Mouse (Mus musculus): Measurements from ENCODE around the gene Slc16a13. TPM values are rescaled to one million over a fixed set of nuclear protein-coding genes. Genes with fewer than 3 reads are reported as not detected.

Gene Slc16a13
- polyA plus RNA-seq, 1 experiment from 2014 or later = 9.4 TPM

GRCm38 (mm10) chr11:70191188-70191587 lies 29.7 kb downstream of the Slc16a13 start:
- no peak overlapping the region for H3K27ac ChIP-seq (ENCODE audit: low read length)
- no peak overlapping the region for H3K9ac ChIP-seq (ENCODE audit: low read length)
- H3K4me3 ChIP-seq (replicated peaks; ENCODE audit: low read length) = no peak overlapping the region
- ATAC-seq (ENCODE audit: insufficient read depth, low FRiP score) = no peak
- H3K4me2 ChIP-seq (ENCODE audit: low read depth, low read length) = no peak overlapping the region
- WGBS = 75% methylated on average over 6 of the region's 6 CpGs
- H3K27me3 ChIP-seq (ENCODE audit: control insufficient read depth, insufficient read depth, low read length) = no peaks in the 10 kb centered on the region
- peaks cover 6% of the 10 kb centered on the region for H3K4me1 ChIP-seq (ENCODE audit: control insufficient read depth, insufficient read depth, low read length)
- H3K36me3 ChIP-seq (ENCODE audit: control insufficient read depth, insufficient read depth, low read length) = no peaks in the 10 kb centered on the region
- no peaks in the 10 kb centered on the region for H3K9me3 ChIP-seq (replicated peaks; ENCODE audit: control insufficient read depth, low read length)

DNA sequence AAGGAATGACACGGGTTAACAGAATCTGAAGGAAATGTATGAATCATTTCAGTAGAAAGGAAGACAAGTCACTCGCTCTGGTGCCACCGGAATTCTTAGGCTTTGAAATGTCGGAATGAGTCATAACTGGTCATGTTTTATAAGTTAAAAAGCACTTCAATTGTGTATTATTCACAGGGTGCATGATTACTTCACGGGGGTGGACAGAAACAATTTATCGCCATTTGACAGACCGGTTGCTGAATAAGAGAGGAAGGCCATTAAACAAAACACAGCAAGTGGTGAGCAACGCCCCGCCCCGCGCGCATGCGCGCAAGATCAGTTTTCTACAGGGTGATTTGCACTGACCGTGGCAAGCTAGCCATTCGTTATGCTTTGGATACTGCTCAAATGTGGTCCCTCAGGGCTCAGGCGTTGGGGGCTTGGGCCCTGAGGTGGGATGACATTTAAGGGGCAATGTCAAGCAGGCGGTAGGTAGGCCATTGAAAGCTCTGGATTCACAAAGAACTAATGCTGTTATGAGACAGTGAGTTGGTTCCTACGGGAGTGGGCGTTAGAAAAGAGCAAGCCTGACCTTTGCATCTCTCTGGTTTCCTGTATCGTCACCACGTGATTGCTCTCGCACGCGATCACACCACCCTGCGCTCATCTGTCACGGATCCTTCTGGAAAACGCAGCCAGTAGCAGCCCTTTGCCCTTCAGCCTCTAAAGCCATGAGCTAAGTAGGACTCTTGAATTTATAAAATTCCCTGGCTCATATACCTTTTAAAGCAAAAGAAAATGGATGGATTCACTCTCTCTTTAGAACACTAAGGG lies 31.3 kb downstream of the Slc16a13 start:
- no peak for ATAC-seq (ENCODE audit: insufficient read depth, low FRiP score)
- Histone ChIP-seq H3K36me3 (ENCODE audit: control insufficient read depth, insufficient read depth, low read length) (no peaks in the 10 kb centered on the region), H3K4me2 (ENCODE audit: low read depth, low read length) (no peak overlapping the region), H3K27me3 (ENCODE audit: control insufficient read depth, insufficient read depth, low read length) (no peaks in the 10 kb centered on the region), H3K9me3 (replicated peaks; ENCODE audit: control insufficient read depth, low read length) (no peaks in the 10 kb centered on the region), H3K4me1 (ENCODE audit: control insufficient read depth, insufficient read depth, low read length) (peaks cover 6% of the 10 kb centered on the region), H3K27ac (ENCODE audit: low read length) (peak overlapping the region; percentile 83), H3K4me3 (replicated peaks; ENCODE audit: low read length) (no peak overlapping the region), H3K9ac (ENCODE audit: low read length) (no peak overlapping the region)
- 76% methylated on average over 28 of the region's 28 CpGs for WGBS

GRCm38 (mm10) chr11:70185120-70185519 lies 35.7 kb downstream of the Slc16a13 start:
- Histone ChIP-seq H3K9ac (ENCODE audit: low read length) (no peak overlapping the region), H3K4me1 (ENCODE audit: control insufficient read depth, insufficient read depth, low read length) (no peaks in the 10 kb centered on the region), H3K27me3 (ENCODE audit: control insufficient read depth, insufficient read depth, low read length) (no peaks in the 10 kb centered on the region), H3K4me2 (ENCODE audit: low read depth, low read length) (no peak overlapping the region), H3K4me3 (replicated peaks; ENCODE audit: low read length) (no peak overlapping the region), H3K36me3 (ENCODE audit: control insufficient read depth, insufficient read depth, low read length) (no peaks in the 10 kb centered on the region), H3K9me3 (replicated peaks; ENCODE audit: control insufficient read depth, low read length) (no peaks in the 10 kb centered on the region), H3K27ac (ENCODE audit: low read length) (no peak overlapping the region)
- ATAC-seq (ENCODE audit: insufficient read depth, low FRiP score) = no peak
- WGBS = 54% methylated on average over 7 of the region's 7 CpGs

GRCm38 (mm10) chr11:70180496-70180895 lies 40.4 kb downstream of the Slc16a13 start:
- H3K36me3 ChIP-seq (ENCODE audit: control insufficient read depth, insufficient read depth, low read length) = no peaks in the 10 kb centered on the region
- no peaks in the 10 kb centered on the region for H3K27me3 ChIP-seq (ENCODE audit: control insufficient read depth, insufficient read depth, low read length)
- WGBS = 90% methylated on average over 4 of the region's 4 CpGs
- no peaks in the 10 kb centered on the region for H3K9me3 ChIP-seq (replicated peaks; ENCODE audit: control insufficient read depth, low read length)
- H3K4me2 ChIP-seq (ENCODE audit: low read depth, low read length) = no peak overlapping the region
- H3K9ac ChIP-seq (ENCODE audit: low read length) = no peak overlapping the region
- no peak for ATAC-seq (ENCODE audit: insufficient read depth, low FRiP score)
- no peak overlapping the region for H3K27ac ChIP-seq (ENCODE audit: low read length)
- no peak overlapping the region for H3K4me3 ChIP-seq (replicated peaks; ENCODE audit: low read length)
- H3K4me1 ChIP-seq (ENCODE audit: control insufficient read depth, insufficient read depth, low read length) = no peaks in the 10 kb centered on the region

DNA sequence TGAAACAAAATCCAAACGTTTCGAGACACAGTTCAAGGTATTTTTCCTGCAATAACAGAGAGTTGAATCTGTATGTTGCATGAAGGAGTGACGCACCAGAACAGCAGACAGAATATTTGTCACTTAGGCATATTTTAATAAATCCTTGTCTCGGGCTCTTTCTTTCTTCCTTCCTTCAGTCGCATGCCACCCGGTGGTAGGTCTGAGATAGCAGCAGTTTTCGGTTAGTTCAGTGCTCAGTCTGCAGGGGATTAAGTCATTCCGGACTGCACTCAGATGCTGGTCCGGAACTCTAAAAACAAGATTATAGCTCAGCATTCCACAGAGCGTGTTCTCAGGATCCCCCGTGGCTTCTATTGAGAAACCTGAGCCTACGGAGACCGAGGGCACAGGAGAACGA lies 41.5 kb downstream of the Slc16a13 start:
- Histone ChIP-seq H3K4me2 (ENCODE audit: low read depth, low read length) (no peak overlapping the region), H3K9ac (ENCODE audit: low read length) (no peak overlapping the region), H3K4me1 (ENCODE audit: control insufficient read depth, insufficient read depth, low read length) (no peaks in the 10 kb centered on the region), H3K9me3 (replicated peaks; ENCODE audit: control insufficient read depth, low read length) (no peaks in the 10 kb centered on the region), H3K27ac (ENCODE audit: low read length) (no peak overlapping the region), H3K4me3 (replicated peaks; ENCODE audit: low read length) (no peak overlapping the region), H3K36me3 (ENCODE audit: control insufficient read depth, insufficient read depth, low read length) (no peaks in the 10 kb centered on the region), H3K27me3 (ENCODE audit: control insufficient read depth, insufficient read depth, low read length) (no peaks in the 10 kb centered on the region)
- no peak for ATAC-seq (ENCODE audit: insufficient read depth, low FRiP score)
- 32% methylated on average over 14 of the region's 14 CpGs for WGBS

GRCm38 (mm10) chr11:70178756-70179155 lies 42.1 kb downstream of the Slc16a13 start:
- Histone ChIP-seq H3K9ac (ENCODE audit: low read length) (no peak overlapping the region), H3K27me3 (ENCODE audit: control insufficient read depth, insufficient read depth, low read length) (no peaks in the 10 kb centered on the region), H3K4me2 (ENCODE audit: low read depth, low read length) (no peak overlapping the region), H3K4me3 (replicated peaks; ENCODE audit: low read length) (no peak overlapping the region), H3K4me1 (ENCODE audit: control insufficient read depth, insufficient read depth, low read length) (no peaks in the 10 kb centered on the region), H3K36me3 (ENCODE audit: control insufficient read depth, insufficient read depth, low read length) (no peaks in the 10 kb centered on the region), H3K27ac (ENCODE audit: low read length) (no peak overlapping the region), H3K9me3 (replicated peaks; ENCODE audit: control insufficient read depth, low read length) (no peaks in the 10 kb centered on the region)
- 78% methylated on average over 11 of the region's 11 CpGs for WGBS
- no peak for ATAC-seq (ENCODE audit: insufficient read depth, low FRiP score)

DNA sequence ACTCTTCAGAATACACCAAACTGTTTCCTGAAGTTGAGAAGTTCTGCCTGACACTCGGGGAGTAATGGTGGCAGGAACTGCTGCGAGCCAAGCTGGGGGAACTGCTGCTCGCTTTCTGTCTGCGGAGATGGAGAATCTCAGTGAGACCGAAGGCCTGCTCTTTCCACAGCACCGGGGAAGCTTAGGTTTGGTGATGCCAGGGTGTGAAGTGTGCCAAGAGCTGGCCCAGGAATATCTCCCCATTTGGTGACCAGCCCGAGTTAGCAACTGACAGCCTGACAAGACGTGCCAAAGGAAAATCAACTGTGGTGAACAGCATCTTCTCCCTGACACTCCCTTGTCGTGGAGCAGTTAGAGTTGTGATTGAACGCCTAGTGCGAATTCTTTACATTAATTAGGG lies 42.6 kb downstream of the Slc16a13 start:
- H3K27ac ChIP-seq (ENCODE audit: low read length) = no peak overlapping the region
- no peaks in the 10 kb centered on the region for H3K9me3 ChIP-seq (replicated peaks; ENCODE audit: control insufficient read depth, low read length)
- no peaks in the 10 kb centered on the region for H3K4me1 ChIP-seq (ENCODE audit: control insufficient read depth, insufficient read depth, low read length)
- ATAC-seq (ENCODE audit: insufficient read depth, low FRiP score) = no peak
- H3K4me2 ChIP-seq (ENCODE audit: low read depth, low read length) = no peak overlapping the region
- 82% methylated on average over 11 of the region's 11 CpGs for WGBS
- no peak overlapping the region for H3K9ac ChIP-seq (ENCODE audit: low read length)
- no peaks in the 10 kb centered on the region for H3K27me3 ChIP-seq (ENCODE audit: control insufficient read depth, insufficient read depth, low read length)
- no peak overlapping the region for H3K4me3 ChIP-seq (replicated peaks; ENCODE audit: low read length)
- no peaks in the 10 kb centered on the region for H3K36me3 ChIP-seq (ENCODE audit: control insufficient read depth, insufficient read depth, low read length)

- H3K9me3 ChIP-seq (replicated peaks; ENCODE audit: control insufficient read depth, low read length) = no peaks in the 10 kb centered on the region
- no peak overlapping the region for H3K4me3 ChIP-seq (replicated peaks; ENCODE audit: low read length)
- H3K4me2 ChIP-seq (ENCODE audit: low read depth, low read length) = no peak overlapping the region
- no peak overlapping the region for H3K9ac ChIP-seq (ENCODE audit: low read length)
- no peaks in the 10 kb centered on the region for H3K27me3 ChIP-seq (ENCODE audit: control insufficient read depth, insufficient read depth, low read length)
- H3K36me3 ChIP-seq (ENCODE audit: control insufficient read depth, insufficient read depth, low read length) = no peaks in the 10 kb centered on the region
- 75% methylated on average over 8 of the region's 8 CpGs for WGBS
- H3K4me1 ChIP-seq (ENCODE audit: control insufficient read depth, insufficient read depth, low read length) = no peaks in the 10 kb centered on the region
- no peak for ATAC-seq (ENCODE audit: insufficient read depth, low FRiP score)
- H3K27ac ChIP-seq (ENCODE audit: low read length) = no peak overlapping the region
Measured at GRCm38 (mm10) chr11:70177647-70178046, 43.2 kb downstream of the Slc16a13 start.

- no peaks in the 10 kb centered on the region for H3K4me1 ChIP-seq (ENCODE audit: control insufficient read depth, insufficient read depth, low read length)
- H3K9me3 ChIP-seq (replicated peaks; ENCODE audit: control insufficient read depth, low read length) = no peaks in the 10 kb centered on the region
- H3K4me3 ChIP-seq (replicated peaks; ENCODE audit: low read length) = no peak overlapping the region
- no peak overlapping the region for H3K9ac ChIP-seq (ENCODE audit: low read length)
- H3K36me3 ChIP-seq (ENCODE audit: control insufficient read depth, insufficient read depth, low read length) = no peaks in the 10 kb centered on the region
- H3K27ac ChIP-seq (ENCODE audit: low read length) = no peak overlapping the region
- ATAC-seq (ENCODE audit: insufficient read depth, low FRiP score) = no peak
- no peaks in the 10 kb centered on the region for H3K27me3 ChIP-seq (ENCODE audit: control insufficient read depth, insufficient read depth, low read length)
- no peak overlapping the region for H3K4me2 ChIP-seq (ENCODE audit: low read depth, low read length)
- WGBS = 71% methylated on average over 4 of the region's 4 CpGs
Measured at GRCm38 (mm10) chr11:70174491-70174890, 46.4 kb downstream of the Slc16a13 start.

All from stomach, embryonic 16.5 days (tissue).